Mouse (Mus musculus) ES-E14 (cell line): Measurements from ENCODE around the gene Cracr2b.

Experiments
- CHD2 ChIP-seq: IDR thresholded peaks from 2 replicates; pipeline ENCODE4 v1.6.1; 2014; ENCODE audit warnings: mild to moderate bottlenecking, low read depth, low read length, inconsistent platforms
- HCFC1 ChIP-seq: IDR thresholded peaks from 2 replicates; pipeline ENCODE4 v1.6.1; 2012; ENCODE audit warnings: low read length, inconsistent platforms, borderline replicate concordance; ENCODE audit not compliant: insufficient read depth
- MAFK ChIP-seq: IDR thresholded peaks from 2 replicates; pipeline ENCODE4 v1.6.1; 2014; ENCODE audit warnings: mild to moderate bottlenecking, low read depth, low read length, inconsistent platforms; ENCODE audit not compliant: insufficient read depth
- ZC3H11A ChIP-seq: IDR thresholded peaks from 2 replicates; pipeline ENCODE4 v1.6.1; 2012; ENCODE audit warnings: low read depth, mild to moderate bottlenecking, inconsistent platforms, low read length, borderline replicate concordance
- ZNF384 ChIP-seq: IDR thresholded peaks from 2 replicates; pipeline ENCODE4 v1.6.1; 2012; ENCODE audit warnings: low read depth, low read length, inconsistent platforms

- TF ChIP-seq CHD2: no peak
- TF ChIP-seq ZNF384: no peak
- TF ChIP-seq ZC3H11A: no peak
- no peak for TF ChIP-seq HCFC1
- TF ChIP-seq MAFK: no peak
These were observed 2.2 kb upstream of the Cracr2b start for GRCm38 (mm10) chr7:141458661-141459060.
